Mouse (Mus musculus) cerebellum, postnatal 36 days (tissue): Measurements from ENCODE around the gene Pola2.

Source experiments
- DNase-seq, 2 experiments: peaks; one replicate each; pipeline ENCODE4 v3.0.0; 2021 to 2022; ENCODE audit warnings: mixed read lengths in 2 of 2

Pola2 gene

DNA sequence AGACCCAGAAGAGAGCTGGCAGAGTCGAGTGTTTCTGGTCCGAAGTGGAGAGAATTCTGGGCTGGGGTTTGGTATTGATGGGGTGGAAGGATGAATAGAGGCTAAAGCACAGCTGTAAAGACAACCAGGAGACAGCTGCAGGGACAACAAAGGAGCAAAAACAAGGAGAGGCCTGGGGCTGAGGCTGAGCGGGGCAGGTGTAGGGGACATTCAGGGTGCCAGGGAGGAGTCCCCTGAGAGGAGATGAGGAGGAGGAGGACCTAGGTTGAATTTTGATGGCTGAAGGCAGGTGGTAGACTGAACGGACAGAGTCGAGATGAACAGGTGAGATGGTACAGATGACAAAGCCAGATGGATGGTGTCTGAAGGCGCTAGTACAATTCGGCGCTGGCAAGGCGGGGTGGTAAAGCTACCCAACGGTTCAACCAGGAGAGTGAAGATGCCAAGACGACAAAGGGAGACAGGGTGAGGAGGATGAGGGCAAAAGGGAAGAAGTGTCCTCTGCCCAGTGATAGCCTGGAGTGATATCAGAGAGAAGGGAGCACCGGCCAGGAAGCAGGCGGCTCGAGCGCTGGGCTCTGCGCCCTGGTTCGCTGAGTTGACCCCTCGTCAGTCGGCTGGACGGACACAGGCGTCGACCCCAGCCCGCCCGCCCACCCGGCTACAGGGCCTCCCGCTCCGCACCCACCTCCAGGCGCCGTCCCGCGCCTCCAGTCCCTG is 70.6 kb downstream of the Pola2 start:
- peak; percentile 15 to 35 for DNase-seq

DNA sequence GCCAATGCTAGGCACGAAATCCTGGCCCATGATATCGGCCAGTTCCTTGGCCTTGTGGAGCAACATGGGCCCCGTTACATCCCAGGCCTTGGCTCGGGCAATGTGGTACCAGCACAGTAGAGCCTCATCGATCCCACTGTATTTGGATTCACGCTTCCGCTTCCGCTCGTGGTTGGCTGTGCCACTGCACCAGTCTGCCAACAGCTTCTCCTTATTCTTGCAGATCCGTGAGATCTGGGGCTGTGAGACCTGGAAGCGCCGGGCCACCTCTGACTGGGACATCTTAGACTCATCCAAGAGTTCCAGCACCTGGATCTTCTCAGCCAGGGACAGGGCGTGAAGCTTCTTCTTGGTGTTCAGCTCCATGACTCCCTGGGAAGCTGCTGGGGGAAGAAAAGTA is 71.3 kb downstream of the Pola2 start:
- DNase-seq, result no peak

DNA sequence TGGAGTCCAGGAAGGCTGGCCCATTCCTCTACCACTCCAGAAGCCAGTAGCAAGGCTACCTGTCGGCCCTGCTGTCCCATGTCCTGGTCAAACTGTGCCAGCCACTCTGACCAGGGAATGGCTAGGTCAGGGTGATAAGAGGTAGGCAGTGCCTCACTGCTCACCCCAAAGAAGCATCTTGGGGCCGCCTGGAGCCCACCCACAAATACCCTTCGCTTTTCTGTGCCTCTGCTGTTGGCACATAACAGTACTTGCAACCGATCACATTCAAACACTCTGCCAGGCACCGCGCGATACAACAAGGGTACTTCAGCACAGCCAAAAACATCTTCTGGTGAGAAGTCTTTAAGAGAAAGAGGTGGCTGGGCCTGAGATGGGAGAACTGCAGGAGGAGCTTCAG is 71.7 kb downstream of the Pola2 start:
- DNase-seq, result no peak

DNA sequence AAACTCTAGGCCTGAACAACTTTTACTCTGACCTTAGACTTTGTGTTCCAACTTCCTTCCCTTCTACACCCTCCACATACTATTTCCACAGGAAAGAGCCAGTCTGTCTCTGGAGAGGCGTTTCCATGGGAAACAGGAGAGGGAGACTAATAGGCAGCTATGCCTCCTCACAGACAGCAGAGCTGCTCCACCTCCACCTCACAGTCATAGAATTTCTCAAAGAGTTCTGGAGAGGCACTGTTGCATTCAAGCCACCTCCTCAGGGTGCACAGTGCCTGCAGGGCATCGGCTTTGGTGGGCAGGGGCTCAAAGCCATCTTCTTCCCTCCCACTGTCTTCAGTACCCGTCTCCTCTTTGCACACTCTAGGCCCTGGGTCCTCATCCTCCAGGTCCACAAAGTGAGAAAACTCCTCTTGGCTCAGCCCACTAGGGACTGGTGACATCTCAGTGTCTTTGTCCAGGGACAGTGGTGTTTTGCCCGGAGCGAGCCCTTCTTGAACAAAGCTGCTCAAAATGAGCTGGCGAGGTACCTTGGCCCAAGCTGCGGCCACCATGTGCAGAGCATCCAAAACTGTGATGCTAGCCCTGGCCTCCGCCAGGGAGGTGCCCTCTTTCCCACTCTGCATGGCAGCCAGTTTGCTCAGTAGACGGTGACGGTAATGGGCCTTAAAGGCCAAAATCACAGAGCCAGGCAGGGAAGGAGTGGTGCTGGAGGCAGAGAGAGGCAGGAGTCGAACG is 72.3 kb downstream of the Pola2 start:
- DNase-seq, result no peak
